Mouse (Mus musculus): ENCODE data around the gene Senp3. TPM values are rescaled to one million over a fixed set of nuclear protein-coding genes. Genes with fewer than 3 reads are reported as not detected.
"Not testable (repeated sequence)": the region's sequence is repeated elsewhere in the genome, so short reads cannot be mapped to it uniquely, and the experiment has no call there.

Gene Senp3
- polyA plus RNA-seq, 1 experiment = 5.4 TPM

DNA sequence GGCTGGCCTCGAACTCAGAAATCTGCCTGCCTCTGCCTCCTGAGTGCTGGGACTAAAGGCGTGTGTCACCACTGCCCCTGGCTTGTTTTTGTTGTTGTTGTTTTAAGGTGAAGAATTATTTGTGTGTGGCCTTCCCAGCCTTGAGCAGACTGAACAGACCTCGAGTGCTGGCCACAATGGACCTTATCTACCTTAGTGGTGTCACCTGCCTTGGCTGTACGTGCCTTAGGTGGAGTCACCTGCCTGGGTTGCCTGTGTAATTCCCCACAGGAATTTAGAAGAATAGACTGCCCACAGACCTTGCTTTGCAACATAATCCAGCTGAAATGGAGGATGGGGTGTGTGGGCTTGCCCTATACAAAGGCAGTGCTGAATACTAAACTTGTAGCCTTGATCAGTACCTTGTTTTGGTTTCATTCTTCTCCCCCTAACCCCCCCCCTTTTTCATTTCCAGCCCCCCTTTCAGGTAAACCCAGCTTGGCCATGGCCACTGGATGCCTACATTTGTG, 26.0 kb upstream of the Senp3 start:
- Histone ChIP-seq H3K9me3 (ENCODE audit: control insufficient read depth, low read length) (no peaks in the 10 kb centered on the region), H3K27me3 (ENCODE audit: control insufficient read depth) (no peaks in the 10 kb centered on the region), H3K4me3 (replicated peaks) (no peak overlapping the region), H3K36me3 (ENCODE audit: control insufficient read depth) (no peaks in the 10 kb centered on the region), H3K4me1 (ENCODE audit: control insufficient read depth) (peaks cover 37% of the 10 kb centered on the region)
- no peak for TF ChIP-seq TAL1 (IDR thresholded peaks at IDR 0.05; ENCODE audit: low read length)

DNA sequence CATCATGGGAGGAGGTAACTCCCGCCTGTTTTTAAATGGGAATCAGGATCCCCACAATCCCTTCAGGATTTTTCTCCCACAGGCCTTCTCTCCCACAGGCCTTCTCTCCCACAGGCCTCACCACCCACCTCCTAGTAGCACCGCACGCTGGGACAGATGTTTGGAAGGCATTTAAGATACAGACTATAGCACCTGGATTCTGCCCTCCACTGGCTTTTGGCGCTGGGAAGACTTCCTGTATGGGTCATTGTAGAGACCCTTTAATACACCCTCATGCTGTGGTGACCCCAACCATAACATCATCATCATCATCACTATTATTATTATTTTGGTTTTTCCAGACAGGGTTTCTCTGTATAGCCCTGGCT, 25.6 kb upstream of the Senp3 start:
- no peaks in the 10 kb centered on the region for H3K9me3 ChIP-seq (ENCODE audit: control insufficient read depth, low read length)
- H3K27me3 ChIP-seq (ENCODE audit: control insufficient read depth) = no peaks in the 10 kb centered on the region
- H3K36me3 ChIP-seq (ENCODE audit: control insufficient read depth) = no peaks in the 10 kb centered on the region
- H3K4me3 ChIP-seq (replicated peaks) = no peak overlapping the region
- H3K4me1 ChIP-seq (ENCODE audit: control insufficient read depth) = peaks cover 37% of the 10 kb centered on the region
- TF ChIP-seq TAL1 (IDR thresholded peaks at IDR 0.05; ENCODE audit: low read length) (no peak), GATA1 (IDR thresholded peaks at IDR 0.05; ENCODE audit: low read length) (no peak)

DNA sequence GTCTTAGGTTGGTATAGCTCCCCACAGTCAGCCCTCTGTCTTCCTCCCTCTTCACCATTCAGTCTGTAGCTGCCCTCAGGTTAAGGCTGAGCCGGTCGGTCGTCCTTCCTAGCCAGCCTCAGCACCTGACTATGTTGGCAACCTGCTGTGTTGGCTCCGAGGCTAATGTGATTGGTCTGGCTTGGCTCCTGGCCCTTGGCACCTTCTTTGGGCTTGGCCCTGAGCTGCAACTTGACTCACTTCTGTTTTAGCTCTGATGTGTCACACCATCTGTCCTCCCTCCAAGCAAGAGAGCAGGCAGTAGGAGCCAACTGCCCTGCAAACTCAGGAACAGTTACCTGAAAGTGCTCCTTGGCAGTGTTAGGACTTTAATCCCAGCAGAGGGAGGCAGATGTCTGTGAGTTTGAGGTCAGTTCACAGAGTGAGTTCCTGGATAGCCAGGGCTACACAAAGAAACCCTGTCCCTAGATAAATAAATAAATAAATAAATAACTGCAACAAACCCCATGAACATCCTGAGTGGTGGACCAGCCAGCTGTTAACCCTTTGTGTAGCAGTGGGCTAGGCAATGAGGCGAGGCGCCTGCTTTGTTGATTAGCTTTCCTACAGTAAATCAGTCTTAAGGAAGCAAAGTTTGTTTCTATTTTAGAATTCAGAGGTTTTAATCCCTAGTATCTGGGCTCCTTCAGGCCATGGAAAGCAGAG, 25.0 kb upstream of the Senp3 start:
- peaks cover 37% of the 10 kb centered on the region for H3K4me1 ChIP-seq (ENCODE audit: control insufficient read depth)
- H3K27me3 ChIP-seq (ENCODE audit: control insufficient read depth) = no peaks in the 10 kb centered on the region
- no peak for TF ChIP-seq GATA1 (IDR thresholded peaks at IDR 0.05; ENCODE audit: low read length)
- no peak for TF ChIP-seq TAL1 (IDR thresholded peaks at IDR 0.05; ENCODE audit: low read length)
- no peaks in the 10 kb centered on the region for H3K36me3 ChIP-seq (ENCODE audit: control insufficient read depth)
- no peak overlapping the region for H3K4me3 ChIP-seq (replicated peaks)
- no peaks in the 10 kb centered on the region for H3K9me3 ChIP-seq (ENCODE audit: control insufficient read depth, low read length)

DNA sequence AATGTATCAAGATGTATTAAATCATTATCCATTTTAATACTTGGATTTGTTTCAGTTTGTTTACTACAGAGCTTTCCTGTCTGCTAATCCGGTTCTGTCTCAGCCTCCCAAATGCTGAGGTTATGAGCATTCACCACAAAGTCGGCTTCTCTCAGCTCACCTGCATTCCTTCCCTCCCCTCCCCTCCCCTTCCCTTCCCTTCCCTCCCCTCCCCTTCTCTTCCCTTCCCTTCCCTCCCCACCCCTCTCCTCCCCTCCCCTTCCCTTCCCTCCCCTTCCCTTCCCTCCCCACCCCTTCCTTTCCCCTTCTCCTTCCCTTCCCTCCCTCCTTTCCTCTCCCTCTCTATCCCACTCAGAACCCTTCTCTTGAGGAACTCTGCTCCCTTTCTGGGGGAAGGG, 22.7 kb upstream of the Senp3 start:
- TF ChIP-seq GATA1 (IDR thresholded peaks at IDR 0.05; ENCODE audit: low read length) (no peak), TAL1 (IDR thresholded peaks at IDR 0.05; ENCODE audit: low read length) (no peak)

DNA sequence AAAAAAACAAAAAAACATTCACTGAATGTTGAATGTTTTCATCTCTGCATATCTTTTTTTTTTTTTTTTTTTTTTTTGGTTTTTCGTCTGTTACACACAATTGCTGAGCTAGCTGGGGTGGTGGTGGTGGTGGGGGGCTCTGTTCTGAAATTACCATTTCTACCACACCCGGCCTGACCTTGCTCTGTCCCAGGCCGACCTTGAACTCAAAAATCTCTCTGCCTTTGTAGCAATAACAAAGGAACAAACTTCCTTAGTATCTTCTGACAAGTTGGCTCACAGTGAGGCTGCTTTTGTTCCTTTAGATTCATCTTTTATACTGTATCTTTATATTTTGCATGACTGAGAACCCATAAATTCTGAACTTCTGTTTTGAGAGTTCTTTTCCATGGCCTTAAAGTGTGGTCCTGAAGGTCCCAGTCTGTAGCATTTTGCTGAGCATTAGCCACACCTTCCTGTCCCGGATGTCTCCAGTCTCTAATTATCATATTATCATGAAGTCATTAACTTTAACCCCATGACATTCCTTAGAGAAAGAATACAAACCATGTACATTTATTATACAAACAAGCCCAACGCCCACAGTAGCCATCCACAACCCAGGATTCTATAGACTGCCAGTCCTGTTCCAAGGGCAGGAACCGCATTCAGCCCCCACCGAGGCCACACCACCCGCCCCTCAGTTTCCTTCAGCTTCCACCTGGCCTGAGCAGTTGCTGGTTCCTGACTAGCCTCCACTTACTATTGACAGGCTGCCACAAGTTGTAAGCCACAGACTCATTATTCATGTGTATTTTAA, 22.1 kb upstream of the Senp3 start:
- no peaks in the 10 kb centered on the region for H3K9me3 ChIP-seq (ENCODE audit: control insufficient read depth, low read length)
- no peak overlapping the region for H3K4me3 ChIP-seq (replicated peaks)
- peaks cover 19% of the 10 kb centered on the region for H3K4me1 ChIP-seq (ENCODE audit: control insufficient read depth)
- no peak for TF ChIP-seq GATA1 (IDR thresholded peaks at IDR 0.05; ENCODE audit: low read length)
- no peak for TF ChIP-seq TAL1 (IDR thresholded peaks at IDR 0.05; ENCODE audit: low read length)
- H3K36me3 ChIP-seq (ENCODE audit: control insufficient read depth) = no peaks in the 10 kb centered on the region
- H3K27me3 ChIP-seq (ENCODE audit: control insufficient read depth) = no peaks in the 10 kb centered on the region

More for the DNA sequence above, 22.7 kb upstream of the Senp3 start:
- Histone ChIP-seq H3K4me1 (ENCODE audit: control insufficient read depth) (peaks cover 23% of the 10 kb centered on the region), H3K9me3 (ENCODE audit: control insufficient read depth, low read length) (no peaks in the 10 kb centered on the region), H3K27me3 (ENCODE audit: control insufficient read depth) (no peaks in the 10 kb centered on the region), H3K4me3 (replicated peaks) (no peak overlapping the region), H3K36me3 (ENCODE audit: control insufficient read depth) (no peaks in the 10 kb centered on the region)

DNA sequence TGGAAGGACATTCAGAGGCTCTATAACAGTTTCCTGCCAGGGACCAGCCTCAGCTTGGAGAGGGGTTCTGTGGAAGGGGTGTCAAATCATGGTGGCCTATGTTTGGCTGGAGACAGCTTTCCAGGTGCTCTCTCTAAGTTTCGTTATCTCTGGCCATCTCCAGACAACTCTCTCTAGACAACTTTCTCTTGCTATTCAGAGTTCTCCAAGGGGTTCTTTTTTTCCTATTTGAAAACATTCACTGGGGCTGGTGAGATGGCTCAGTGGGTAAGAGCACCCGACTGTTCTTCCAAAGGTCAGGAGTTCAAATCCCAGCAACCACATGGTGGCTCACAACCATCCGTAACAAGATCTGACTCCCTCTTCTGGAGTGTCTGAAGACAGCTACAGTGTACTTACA, 21.5 kb upstream of the Senp3 start:
- H3K27me3 ChIP-seq (ENCODE audit: control insufficient read depth); H3K9me3 ChIP-seq (ENCODE audit: control insufficient read depth, low read length); H3K36me3 ChIP-seq (ENCODE audit: control insufficient read depth); H3K4me3 ChIP-seq (replicated peaks): not testable (repeated sequence)
- H3K4me1 ChIP-seq (ENCODE audit: control insufficient read depth) = peaks cover 17% of the 10 kb centered on the region

DNA sequence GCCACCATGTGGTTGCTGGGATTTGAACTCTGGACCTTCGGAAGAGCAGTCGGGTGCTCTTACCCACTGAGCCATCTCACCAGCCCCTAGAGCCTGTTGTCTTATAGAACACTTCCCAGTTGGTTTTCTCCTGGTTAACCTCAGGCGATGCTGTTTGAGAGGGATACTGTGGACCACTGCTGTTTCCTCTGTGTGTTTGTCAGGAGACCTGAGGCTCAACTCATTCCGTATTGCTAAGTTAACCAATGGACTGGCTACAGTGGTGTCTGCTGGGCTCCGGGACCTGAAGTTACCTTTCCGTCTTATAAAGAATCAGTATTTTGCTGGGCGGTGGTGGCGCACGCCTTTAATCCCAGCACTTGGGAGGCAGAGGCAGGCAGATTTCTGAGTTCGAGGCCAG, 21.0 kb upstream of the Senp3 start:
- peaks cover 17% of the 10 kb centered on the region for H3K4me1 ChIP-seq (ENCODE audit: control insufficient read depth)
- H3K9me3 ChIP-seq (ENCODE audit: control insufficient read depth, low read length); H3K4me3 ChIP-seq (replicated peaks); H3K36me3 ChIP-seq (ENCODE audit: control insufficient read depth); H3K27me3 ChIP-seq (ENCODE audit: control insufficient read depth): not testable (repeated sequence)

DNA sequence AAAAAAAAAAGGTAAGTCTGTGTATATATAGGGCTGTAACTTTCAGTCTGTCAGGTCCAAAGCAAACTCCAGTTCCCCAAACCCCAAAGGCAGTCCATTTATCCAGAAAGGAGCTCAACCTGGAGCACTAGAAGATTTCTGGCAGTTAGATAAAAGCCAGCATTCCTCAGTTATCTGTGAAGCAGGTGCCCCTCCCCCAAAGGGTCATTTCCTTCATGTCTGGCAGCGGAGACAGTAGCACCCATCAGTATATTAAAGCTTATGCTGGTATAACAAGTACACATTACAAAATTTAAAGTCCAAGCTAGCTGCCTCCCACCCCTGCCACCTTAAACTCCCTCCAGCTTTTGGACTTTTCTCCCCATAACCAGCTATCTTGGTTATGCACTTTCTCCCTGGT, 17.7 kb upstream of the Senp3 start:
- Histone ChIP-seq H3K4me1 (ENCODE audit: control insufficient read depth) (peaks cover 20% of the 10 kb centered on the region), H3K36me3 (ENCODE audit: control insufficient read depth) (no peaks in the 10 kb centered on the region), H3K4me3 (replicated peaks) (no peak overlapping the region), H3K9me3 (ENCODE audit: control insufficient read depth, low read length) (peaks cover 3% of the 10 kb centered on the region; the same call in 1 of the 2 replicates), H3K27me3 (ENCODE audit: control insufficient read depth) (peaks cover 13% of the 10 kb centered on the region)
- TF ChIP-seq TAL1 (IDR thresholded peaks at IDR 0.05; ENCODE audit: low read length) (no peak), GATA1 (IDR thresholded peaks at IDR 0.05; ENCODE audit: low read length) (no peak)

DNA sequence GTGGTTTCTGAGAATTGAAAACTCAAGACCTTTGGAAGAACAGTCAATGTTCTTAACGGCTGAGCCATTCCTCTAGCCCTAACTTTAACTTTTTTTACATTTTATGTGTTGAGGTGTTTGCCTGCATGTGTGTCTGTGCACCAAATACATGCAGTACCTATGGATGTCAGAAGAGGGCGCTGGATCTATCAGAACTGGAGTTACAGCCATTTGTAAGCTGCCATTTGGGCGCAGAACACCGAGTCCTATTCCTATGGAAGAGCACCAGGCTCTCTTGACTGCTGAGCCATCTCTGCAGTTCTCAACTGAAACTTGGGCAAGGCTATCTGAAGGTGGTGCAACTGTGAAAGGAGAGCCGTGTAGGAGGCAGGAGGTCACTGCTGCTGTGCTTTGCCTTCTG, 16.7 kb upstream of the Senp3 start:
- Histone ChIP-seq H3K9me3 (ENCODE audit: control insufficient read depth, low read length) (peaks cover 3% of the 10 kb centered on the region; the same call in 1 of the 2 replicates), H3K4me3 (replicated peaks) (no peak overlapping the region), H3K4me1 (ENCODE audit: control insufficient read depth) (peaks cover 20% of the 10 kb centered on the region), H3K36me3 (ENCODE audit: control insufficient read depth) (no peaks in the 10 kb centered on the region), H3K27me3 (ENCODE audit: control insufficient read depth) (peaks cover 13% of the 10 kb centered on the region)
- TF ChIP-seq GATA1 (IDR thresholded peaks at IDR 0.05; ENCODE audit: low read length) (no peak), TAL1 (IDR thresholded peaks at IDR 0.05; ENCODE audit: low read length) (no peak)

All from erythroblast, embryonic 14.5 days (primary cell).